Mouse (Mus musculus) limb, embryonic 11.5 days (tissue): ENCODE measurements at regions not wholly inside any gene's neighbourhood (a gene's known extent, or its start where the extent isn't known, plus 50 kb on each side); places are given as distances from the start of the nearest gene placed in this dataset.

ENCODE experiments used
- ATAC-seq: fragments of 200-750 bp; cut with Nextera tagmentation; 2 replicates; pipeline ENCODE4 v1.8.0; 2017; ENCODE audit warnings: low read depth; ENCODE audit not compliant: insufficient number of reproducible peaks, low FRiP score, low TSS enrichment
- DNase-seq: peaks from one replicate; pipeline ENCODE4 v3.0.0-alpha.2; 2015; ENCODE audit warnings: low spot score
- H3K27ac ChIP-seq: fragments of 300-500 bp; sonication (generic); replicated peaks from 2 replicates; pipeline ENCODE4 v1.5.1; 2014; ENCODE audit warnings: low read depth, mild to moderate bottlenecking, low read length
- H3K27me3 ChIP-seq: fragments of 300-500 bp; sonication (generic); 2 replicates; pipeline ENCODE4 v1.6.1; 2014; ENCODE audit warnings: mild to moderate bottlenecking, low read length, mixed read lengths; ENCODE audit not compliant: control insufficient read depth, insufficient read depth
- H3K36me3 ChIP-seq: fragments of 300-500 bp; sonication (generic); 2 replicates; pipeline ENCODE4 v1.6.1; 2014; ENCODE audit warnings: mild to moderate bottlenecking, low read length, moderate library complexity, mixed read lengths; ENCODE audit not compliant: control insufficient read depth, insufficient read depth
- H3K4me1 ChIP-seq: fragments of 300-500 bp; sonication (generic); 2 replicates; pipeline ENCODE4 v1.6.1; 2014; ENCODE audit warnings: low read length, mixed read lengths; ENCODE audit not compliant: control insufficient read depth, insufficient read depth
- H3K4me2 ChIP-seq: fragments of 300-500 bp; sonication (generic); 2 replicates; pipeline ENCODE4 v1.6.1; 2014; ENCODE audit warnings: low read depth, mild to moderate bottlenecking, moderate library complexity; ENCODE audit not compliant: severe bottlenecking
- H3K4me3 ChIP-seq: fragments of 300-500 bp; sonication (generic); 2 replicates; pipeline ENCODE4 v1.5.1; 2014; ENCODE audit warnings: low read depth, low read length
- H3K9ac ChIP-seq: fragments of 300-500 bp; sonication (generic); 2 replicates; pipeline ENCODE4 v1.6.1; 2014; ENCODE audit warnings: mild to moderate bottlenecking, low read length
- H3K9me3 ChIP-seq: fragments of 300-500 bp; sonication (generic); 2 replicates; pipeline ENCODE4 v1.6.1; 2016; ENCODE audit warnings: low read length; ENCODE audit not compliant: control insufficient read depth
- WGBS: fragments of 180-500 bp; shearing (Covaris S2); extraction: QIAGEN DNeasy Blood & Tissue Kit; methylation state at CpG from one replicate; pipeline ENCODE4 v1.1.7; 2014; 5-methylcytosine and 5-hydroxymethylcytosine counted together

- H3K4me1 ChIP-seq, result no peaks in the 10 kb centered on the region
- no peaks in the 10 kb centered on the region for H3K27me3 ChIP-seq
- no peak for ATAC-seq
- no peaks in the 10 kb centered on the region for H3K36me3 ChIP-seq
- no peak overlapping the region for H3K4me3 ChIP-seq
- no peak overlapping the region for H3K27ac ChIP-seq
- H3K9ac ChIP-seq, result no peak overlapping the region
- no peak for DNase-seq
- 96% methylated on average over 1 of the region's 1 CpGs for whole genome bisulfite sequencing
- no peak overlapping the region for H3K4me2 ChIP-seq
- H3K9me3 ChIP-seq, result peaks cover 3% of the 10 kb centered on the region; the same call in 1 of the 2 replicates
Observed at GRCm38 (mm10) chr1:75895550-75895949, 349.5 kb downstream of the Slc4a3 start.

- Histone ChIP-seq H3K4me2 (no peak overlapping the region), H3K27ac (no peak overlapping the region), H3K27me3 (no peaks in the 10 kb centered on the region), H3K9me3 (no peaks in the 10 kb centered on the region), H3K4me1 (0 out of 2 replicates have a peak, but pooled peaks cover 2% of the 10 kb centered on the region), H3K36me3 (no peaks in the 10 kb centered on the region), H3K9ac (no peak overlapping the region), H3K4me3 (no peak overlapping the region)
- WGBS, result 24% methylated on average over 1 of the region's 1 CpGs
- DNase-seq, result peak; percentile 49
- ATAC-seq, result no peak; the same call in 1 of the 2 replicates
Observed at GRCm38 (mm10) chr1:75901146-75901545, 355.1 kb downstream of the Slc4a3 start.

DNA sequence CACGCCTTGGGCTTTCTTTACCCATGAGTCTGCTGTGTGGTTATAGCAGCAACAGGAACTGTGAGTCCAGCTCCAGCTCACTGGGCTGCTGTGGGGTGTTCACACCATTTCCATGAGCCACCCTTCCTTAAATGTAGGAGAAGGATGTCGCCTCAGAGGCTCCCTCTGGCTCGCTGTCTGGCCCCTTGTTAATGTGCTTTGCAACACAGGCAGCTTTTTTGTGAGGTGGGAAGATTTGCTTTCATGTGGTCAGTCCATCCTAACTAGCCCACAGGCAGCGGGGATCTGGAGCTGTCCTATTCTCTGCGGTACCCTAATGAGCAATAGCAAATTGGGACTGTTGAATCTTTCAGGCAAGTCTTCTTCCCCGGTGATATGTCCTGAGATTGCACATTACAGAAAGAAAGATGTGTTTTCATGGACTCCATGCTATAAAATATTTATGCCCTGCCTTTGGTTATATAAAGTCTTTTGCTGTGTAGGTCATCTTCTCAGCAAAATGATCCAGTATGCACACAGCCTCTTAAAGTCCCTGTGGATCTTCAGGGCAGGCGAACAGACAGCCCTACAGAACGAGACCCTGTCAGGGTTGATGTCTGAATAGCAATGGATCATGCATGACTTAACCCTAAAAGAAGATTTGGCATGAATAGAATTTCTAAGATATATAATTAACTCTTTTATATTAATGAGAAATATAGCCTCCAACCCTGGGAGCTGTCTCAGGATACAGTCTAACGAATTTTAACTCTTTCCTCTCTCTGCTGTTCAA lies 359.8 kb downstream of the Slc4a3 start:
- H3K27ac ChIP-seq, result no peak overlapping the region
- no peaks in the 10 kb centered on the region for H3K27me3 ChIP-seq
- ATAC-seq, result no peak
- H3K4me3 ChIP-seq, result no peak overlapping the region
- H3K9me3 ChIP-seq, result no peaks in the 10 kb centered on the region
- H3K36me3 ChIP-seq, result no peaks in the 10 kb centered on the region
- H3K4me1 ChIP-seq, result 0 out of 2 replicates have a peak, but pooled peaks cover 2% of the 10 kb centered on the region
- no peak overlapping the region for H3K9ac ChIP-seq
- H3K4me2 ChIP-seq, result no peak overlapping the region
- WGBS, result 78% methylated on average over 9 of the region's 9 CpGs
- DNase-seq, result no peak

DNA sequence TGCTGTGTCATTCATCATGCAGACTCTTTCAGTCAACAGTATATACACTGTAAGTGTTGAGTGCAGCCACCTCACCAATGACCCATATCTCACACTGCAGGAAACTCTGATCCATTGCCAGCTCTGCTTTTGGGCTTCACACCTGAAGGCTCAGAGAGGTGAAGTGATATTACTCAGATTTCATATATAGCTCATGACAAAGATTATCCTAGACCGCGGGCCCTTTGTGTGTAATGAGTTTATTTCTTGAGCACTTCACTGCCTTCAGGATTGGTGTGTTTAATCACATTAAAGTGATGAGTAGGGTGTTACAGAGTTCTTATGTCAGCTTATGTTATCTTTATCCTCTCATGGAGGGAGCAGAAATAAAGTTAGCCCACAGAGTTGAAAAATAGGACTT lies 369.2 kb downstream of the Slc4a3 start:
- Histone ChIP-seq H3K4me2 (no peak overlapping the region), H3K9ac (no peak overlapping the region), H3K36me3 (no peaks in the 10 kb centered on the region), H3K4me1 (peaks cover 4% of the 10 kb centered on the region; the same call in 1 of the 2 replicates), H3K27ac (no peak overlapping the region), H3K4me3 (no peak overlapping the region), H3K9me3 (no peaks in the 10 kb centered on the region), H3K27me3 (no peaks in the 10 kb centered on the region)
- ATAC-seq, result no peak
- DNase-seq, result no peak
- WGBS, result 91% methylated on average over 2 of the region's 2 CpGs

- Histone ChIP-seq H3K4me3 (no peak overlapping the region), H3K4me2 (no peak overlapping the region), H3K27ac (no peak overlapping the region), H3K4me1 (peaks cover 4% of the 10 kb centered on the region; the same call in 1 of the 2 replicates), H3K9me3 (no peaks in the 10 kb centered on the region), H3K9ac (no peak overlapping the region), H3K27me3 (no peaks in the 10 kb centered on the region), H3K36me3 (no peaks in the 10 kb centered on the region)
- WGBS, result 19% methylated on average over 2 of the region's 2 CpGs
- ATAC-seq (no peak), DNase-seq (no peak)
Observed at GRCm38 (mm10) chr1:75916181-75916580, 370.1 kb downstream of the Slc4a3 start.

- no peak overlapping the region for H3K4me2 ChIP-seq
- H3K27ac ChIP-seq, result no peak overlapping the region
- H3K4me1 ChIP-seq, result peaks cover 4% of the 10 kb centered on the region; the same call in 1 of the 2 replicates
- ATAC-seq, result no peak
- H3K36me3 ChIP-seq, result no peaks in the 10 kb centered on the region
- no peaks in the 10 kb centered on the region for H3K9me3 ChIP-seq
- DNase-seq, result no peak
- no peak overlapping the region for H3K4me3 ChIP-seq
- no peaks in the 10 kb centered on the region for H3K27me3 ChIP-seq
- no peak overlapping the region for H3K9ac ChIP-seq
- WGBS, result 60% methylated on average over 2 of the region's 2 CpGs
Observed at GRCm38 (mm10) chr1:75919134-75919533, 373.1 kb downstream of the Slc4a3 start.

GRCm38 (mm10) chr1:75925046-75925445 lies 379.0 kb downstream of the Slc4a3 start:
- no peaks in the 10 kb centered on the region for H3K27me3 ChIP-seq
- no peak overlapping the region for H3K27ac ChIP-seq
- H3K4me3 ChIP-seq, result no peak overlapping the region
- DNase-seq (no peak), ATAC-seq (no peak)
- H3K9me3 ChIP-seq, result no peaks in the 10 kb centered on the region
- H3K9ac ChIP-seq, result no peak overlapping the region
- H3K4me2 ChIP-seq, result no peak overlapping the region
- no peaks in the 10 kb centered on the region for H3K36me3 ChIP-seq
- no peaks in the 10 kb centered on the region for H3K4me1 ChIP-seq
- WGBS, result 90% methylated on average over 8 of the region's 8 CpGs

DNA sequence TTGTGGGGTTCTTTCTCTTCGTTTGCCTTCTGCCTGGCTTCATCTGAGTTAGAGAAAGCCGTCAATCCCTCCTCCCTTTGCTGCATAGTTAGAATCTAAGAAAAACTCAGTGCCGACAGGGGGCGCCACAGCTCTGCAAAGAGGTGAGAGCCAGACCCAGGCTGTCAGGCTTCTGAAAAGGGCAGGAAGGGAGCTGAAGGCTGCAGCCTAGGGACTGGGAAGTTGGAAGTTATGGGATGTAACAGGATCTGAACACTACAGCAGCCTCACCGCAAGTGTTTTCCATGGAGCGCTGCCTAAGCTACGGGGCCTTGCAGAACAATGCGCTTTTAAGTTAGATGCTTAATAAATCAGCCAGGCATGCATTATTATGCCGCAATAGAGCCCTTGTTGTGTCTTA lies 379.7 kb downstream of the Slc4a3 start:
- H3K4me1 ChIP-seq, result no peaks in the 10 kb centered on the region
- no peaks in the 10 kb centered on the region for H3K36me3 ChIP-seq
- ATAC-seq (peak; percentile 80; the same call in 1 of the 2 replicates), DNase-seq (peak; percentile 99)
- no peaks in the 10 kb centered on the region for H3K9me3 ChIP-seq
- no peak overlapping the region for H3K4me2 ChIP-seq
- no peaks in the 10 kb centered on the region for H3K27me3 ChIP-seq
- WGBS, result 11% methylated on average over 9 of the region's 9 CpGs
- H3K4me3 ChIP-seq, result no peak overlapping the region
- H3K27ac ChIP-seq, result peak overlapping the region; percentile 30; the same call in 1 of the 2 replicates
- no peak overlapping the region for H3K9ac ChIP-seq
